Mouse (Mus musculus): ENCODE measurements around the gene Gbf1.

Gbf1 gene

GRCm38 (mm10) chr19:46329031-46329641 lies 176.8 kb downstream of the Gbf1 start:
- in situ Hi-C loops (cut with MboI): no loop called here

GRCm38 (mm10) chr19:46329951-46330350 lies 177.6 kb downstream of the Gbf1 start:
- in situ Hi-C loops (cut with MboI): no loop called here

- in situ Hi-C loops (cut with MboI): no loop called here
Measured at GRCm38 (mm10) chr19:46330696-46331095, 178.4 kb downstream of the Gbf1 start.

GRCm38 (mm10) chr19:46331326-46331725 lies 179.0 kb downstream of the Gbf1 start:
- in situ Hi-C loops (cut with MboI): no loop called here

GRCm38 (mm10) chr19:46331936-46332335 lies 179.6 kb downstream of the Gbf1 start:
- in situ Hi-C loops (cut with MboI): no loop called here

- in situ Hi-C loops (cut with MboI): no loop called here
Measured at GRCm38 (mm10) chr19:46332721-46333339, 180.5 kb downstream of the Gbf1 start.

GRCm38 (mm10) chr19:46333906-46334305 lies 181.6 kb downstream of the Gbf1 start:
- in situ Hi-C loops (cut with MboI): no loop called here

All from mature B cell (primary cell).